Mouse (Mus musculus) bone marrow, adult 2 months (tissue): ENCODE measurements around the gene Setd4.

Experiments used
- CTCF ChIP-seq: fragments of 200-500 bp; IDR thresholded peaks from 2 replicates; pipeline ENCODE4 v1.5.1; 2011; ENCODE audit warnings: low read length, control low read depth; ENCODE audit not compliant: control insufficient read depth, insufficient read depth
- POLR2A ChIP-seq: fragments of 200-500 bp; IDR thresholded peaks from 2 replicates; pipeline ENCODE4 v1.6.1; 2011; ENCODE audit warnings: low read depth, mild to moderate bottlenecking, control low read depth, low read length, borderline replicate concordance; ENCODE audit not compliant: control insufficient read depth

DNA sequence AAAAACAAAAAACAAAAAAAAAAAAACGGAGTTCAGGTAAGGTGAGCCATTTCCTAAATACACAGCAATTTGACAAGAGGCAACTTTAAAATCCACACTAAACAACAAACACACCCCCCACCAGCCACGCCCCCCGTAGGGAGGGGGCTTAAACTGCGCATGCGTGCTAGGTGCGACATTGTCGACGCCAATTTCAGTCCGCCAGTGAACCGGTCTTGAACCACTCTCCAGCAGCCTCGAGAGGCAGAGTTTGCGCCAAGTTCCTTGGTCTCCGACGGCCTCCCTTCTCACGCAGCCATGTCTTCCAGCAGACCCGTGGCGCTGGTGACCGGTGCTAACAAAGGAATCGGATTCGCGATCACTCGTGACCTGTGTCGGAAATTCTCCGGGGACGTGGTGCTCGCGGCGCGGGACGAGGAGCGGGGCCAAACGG is 3.8 kb upstream of the Setd4 start:
- TF ChIP-seq POLR2A (peak; percentile 68), CTCF (no peak)
